Mouse (Mus musculus) embryonic facial prominence, embryonic 14.5 days (tissue): ENCODE data around the gene Abcc6. TPM values are rescaled to one million over a fixed set of nuclear protein-coding genes. Genes with fewer than 3 reads are reported as not detected.
"Not testable (repeated sequence)": the region's sequence is repeated elsewhere in the genome, so short reads cannot be mapped to it uniquely, and the experiment has no call there.

Experiments
- ATAC-seq: fragments of 200-750 bp; cut with Nextera tagmentation; 2 replicates; pipeline ENCODE4 v1.8.0; 2017; ENCODE audit warnings: low read depth, moderate number of reproducible peaks, moderate TSS enrichment
- DNase-seq: peaks from one replicate; pipeline ENCODE4 v3.0.0-alpha.2; 2015; ENCODE audit warnings: low spot score
- H3K27ac ChIP-seq: fragments of 300-500 bp; sonication (generic); replicated peaks from 2 replicates; pipeline ENCODE4 v1.5.1; 2014; ENCODE audit warnings: low read depth, mild to moderate bottlenecking, low read length, moderate library complexity
- H3K27me3 ChIP-seq: fragments of 300-500 bp; sonication (generic); replicated peaks from 2 replicates; pipeline ENCODE4 v1.6.1; 2014; ENCODE audit warnings: low read length; ENCODE audit not compliant: control insufficient read depth, insufficient read depth
- H3K36me3 ChIP-seq: fragments of 300-500 bp; sonication (generic); 2 replicates; pipeline ENCODE4 v1.6.1; 2014; ENCODE audit warnings: low read length, mixed read lengths; ENCODE audit not compliant: control insufficient read depth, insufficient read depth
- H3K4me1 ChIP-seq: fragments of 300-500 bp; sonication (generic); 2 replicates; pipeline ENCODE4 v1.6.1; 2014; ENCODE audit warnings: antibody characterized with exemption, low read length; ENCODE audit not compliant: control insufficient read depth, insufficient read depth
- H3K4me2 ChIP-seq: fragments of 300-500 bp; sonication (generic); 2 replicates; pipeline ENCODE4 v1.6.1; 2014; ENCODE audit warnings: low read depth, mild to moderate bottlenecking, low read length, moderate library complexity, mixed read lengths
- H3K4me3 ChIP-seq: fragments of 300-500 bp; sonication (generic); 2 replicates; pipeline ENCODE4 v1.5.1; 2014; ENCODE audit warnings: low read depth, mild to moderate bottlenecking, low read length
- H3K9ac ChIP-seq: fragments of 300-500 bp; sonication (generic); 2 replicates; pipeline ENCODE4 v1.6.1; 2014; ENCODE audit warnings: low read depth, mild to moderate bottlenecking, low read length, moderate library complexity, mixed read lengths
- H3K9me3 ChIP-seq: fragments of 300-500 bp; sonication (generic); 2 replicates; pipeline ENCODE4 v1.6.1; 2016; ENCODE audit warnings: low read length; ENCODE audit not compliant: control insufficient read depth
- WGBS: fragments of 180-500 bp; shearing (Covaris S2); extraction: QIAGEN DNeasy Blood & Tissue Kit; methylation state at CpG from one replicate; pipeline ENCODE4 v1.1.7; 2014; 5-methylcytosine and 5-hydroxymethylcytosine counted together
- polyA plus RNA-seq: library from polyadenylated mRNA; unstranded; fragments of >200 nt; fragmentation: Nextera tagmentation; extraction: Ambion mirVana; gene quantifications from 2 replicates; pipeline ENCODE4 v1.2.1, GENCODE M21; 2014

The Abcc6 gene
- polyA plus RNA-seq, 1 experiment from 2014 or later, result 0.64 TPM

DNA sequence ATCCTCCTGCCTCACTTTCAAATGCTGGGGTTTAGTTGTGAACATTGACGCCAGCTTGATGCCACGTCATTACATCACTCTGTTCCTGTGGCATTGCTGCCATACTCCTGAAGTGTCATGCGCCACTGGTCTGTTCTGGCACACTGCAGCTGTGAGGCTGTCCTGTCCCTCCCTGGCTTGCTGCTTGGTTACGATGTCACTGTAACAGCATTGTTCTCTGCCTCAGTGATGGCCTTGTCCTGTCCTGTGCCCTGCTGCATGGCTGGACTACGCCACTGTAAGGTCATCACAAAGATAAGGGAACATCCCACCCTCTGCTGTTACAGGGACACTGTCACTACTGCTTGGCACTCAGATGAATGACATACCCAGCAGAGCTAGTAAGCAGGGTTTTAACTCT, 48.5 kb downstream of the Abcc6 start:
- no peak overlapping the region for H3K9ac ChIP-seq
- DNase-seq (no peak), ATAC-seq (no peak)
- H3K4me2 ChIP-seq, result no peak overlapping the region
- H3K36me3 ChIP-seq, result no peaks in the 10 kb centered on the region
- H3K9me3 ChIP-seq, result no peaks in the 10 kb centered on the region
- H3K4me3 ChIP-seq, result no peak overlapping the region
- 77% methylated on average over 5 of the region's 5 CpGs for WGBS
- H3K27me3 ChIP-seq, result no peaks in the 10 kb centered on the region
- no peak overlapping the region for H3K27ac ChIP-seq
- no peaks in the 10 kb centered on the region for H3K4me1 ChIP-seq

DNA sequence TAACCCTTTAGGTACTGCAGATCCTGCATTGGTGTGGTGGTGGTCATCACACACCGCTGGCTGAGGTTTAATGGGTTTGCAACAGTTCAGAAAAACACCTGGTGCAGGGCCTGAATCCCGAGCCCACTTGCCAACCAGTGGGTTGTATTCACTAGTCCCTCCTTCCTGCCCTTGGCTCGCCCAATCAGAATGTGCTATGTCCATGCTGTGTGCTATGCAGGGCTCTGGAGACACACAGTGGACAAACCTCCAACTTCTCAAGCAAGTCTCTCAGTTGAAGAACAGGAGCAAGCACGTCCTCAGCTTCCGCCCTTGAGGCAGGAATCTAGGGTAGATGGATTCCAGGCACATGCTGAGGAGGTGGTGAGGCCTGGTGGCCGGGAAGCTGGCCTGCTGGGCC, 55.6 kb downstream of the Abcc6 start:
- Histone ChIP-seq H3K4me3 (no peak overlapping the region), H3K27ac (no peak overlapping the region), H3K27me3 (no peaks in the 10 kb centered on the region), H3K4me1 (no peaks in the 10 kb centered on the region), H3K36me3 (no peaks in the 10 kb centered on the region), H3K9me3 (no peaks in the 10 kb centered on the region), H3K4me2 (no peak overlapping the region), H3K9ac (no peak overlapping the region)
- ATAC-seq (no peak), DNase-seq (no peak)
- WGBS, result 59% methylated on average over 6 of the region's 6 CpGs

DNA sequence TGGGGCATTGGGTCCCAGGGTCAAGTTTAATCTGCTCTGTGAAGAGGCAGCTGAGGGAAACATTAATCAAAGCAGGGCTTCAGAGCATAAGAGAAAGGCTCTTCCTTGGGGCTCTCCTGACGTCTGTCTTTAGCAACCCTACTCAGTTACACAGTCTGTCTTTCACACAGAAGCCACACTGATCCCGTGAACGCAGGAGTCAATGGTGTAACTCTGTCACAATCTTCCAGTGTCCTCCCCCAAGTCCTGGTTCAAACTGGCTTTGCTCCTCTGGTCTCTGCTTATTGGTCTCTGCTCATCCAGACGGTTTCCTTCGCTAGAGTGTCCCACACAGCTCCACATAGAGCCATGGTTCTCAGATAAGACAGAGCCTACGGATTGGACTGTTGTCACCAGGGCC, 56.0 kb downstream of the Abcc6 start:
- H3K4me3 ChIP-seq, result no peak overlapping the region
- H3K9ac ChIP-seq, result no peak overlapping the region
- no peaks in the 10 kb centered on the region for H3K4me1 ChIP-seq
- ATAC-seq (no peak), DNase-seq (no peak)
- H3K27me3 ChIP-seq, result no peaks in the 10 kb centered on the region
- H3K27ac ChIP-seq, result no peak overlapping the region
- H3K36me3 ChIP-seq, result no peaks in the 10 kb centered on the region
- H3K9me3 ChIP-seq, result no peaks in the 10 kb centered on the region
- no peak overlapping the region for H3K4me2 ChIP-seq
- WGBS, result 68% methylated on average over 6 of the region's 6 CpGs

DNA sequence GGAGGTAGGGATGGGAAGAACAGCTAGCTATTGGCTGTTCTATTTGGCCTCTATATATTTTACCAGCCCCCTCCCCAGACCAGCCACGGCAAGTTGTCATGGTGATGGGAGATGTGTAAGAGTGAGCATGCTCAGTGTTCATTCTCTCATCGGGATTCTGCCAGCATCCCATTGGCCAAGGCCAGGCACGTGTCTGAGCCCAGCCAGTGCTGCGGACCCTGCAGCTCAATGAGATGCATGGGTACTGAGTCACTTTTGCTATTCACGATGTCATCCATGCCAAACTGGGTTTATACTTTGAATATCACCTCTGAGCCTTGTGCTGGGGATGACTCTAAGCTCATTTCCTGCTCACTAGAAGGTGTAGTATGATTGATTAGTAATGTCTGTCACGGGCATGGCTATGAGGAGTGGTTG, 56.8 kb downstream of the Abcc6 start:
- Histone ChIP-seq H3K4me1 (no peaks in the 10 kb centered on the region), H3K4me3 (no peak overlapping the region), H3K27me3 (no peaks in the 10 kb centered on the region), H3K9me3 (no peaks in the 10 kb centered on the region), H3K36me3 (no peaks in the 10 kb centered on the region), H3K27ac (no peak overlapping the region), H3K4me2 (no peak overlapping the region), H3K9ac (no peak overlapping the region)
- WGBS, result 78% methylated on average over 6 of the region's 6 CpGs
- ATAC-seq, result no peak
- DNase-seq, result no peak

DNA sequence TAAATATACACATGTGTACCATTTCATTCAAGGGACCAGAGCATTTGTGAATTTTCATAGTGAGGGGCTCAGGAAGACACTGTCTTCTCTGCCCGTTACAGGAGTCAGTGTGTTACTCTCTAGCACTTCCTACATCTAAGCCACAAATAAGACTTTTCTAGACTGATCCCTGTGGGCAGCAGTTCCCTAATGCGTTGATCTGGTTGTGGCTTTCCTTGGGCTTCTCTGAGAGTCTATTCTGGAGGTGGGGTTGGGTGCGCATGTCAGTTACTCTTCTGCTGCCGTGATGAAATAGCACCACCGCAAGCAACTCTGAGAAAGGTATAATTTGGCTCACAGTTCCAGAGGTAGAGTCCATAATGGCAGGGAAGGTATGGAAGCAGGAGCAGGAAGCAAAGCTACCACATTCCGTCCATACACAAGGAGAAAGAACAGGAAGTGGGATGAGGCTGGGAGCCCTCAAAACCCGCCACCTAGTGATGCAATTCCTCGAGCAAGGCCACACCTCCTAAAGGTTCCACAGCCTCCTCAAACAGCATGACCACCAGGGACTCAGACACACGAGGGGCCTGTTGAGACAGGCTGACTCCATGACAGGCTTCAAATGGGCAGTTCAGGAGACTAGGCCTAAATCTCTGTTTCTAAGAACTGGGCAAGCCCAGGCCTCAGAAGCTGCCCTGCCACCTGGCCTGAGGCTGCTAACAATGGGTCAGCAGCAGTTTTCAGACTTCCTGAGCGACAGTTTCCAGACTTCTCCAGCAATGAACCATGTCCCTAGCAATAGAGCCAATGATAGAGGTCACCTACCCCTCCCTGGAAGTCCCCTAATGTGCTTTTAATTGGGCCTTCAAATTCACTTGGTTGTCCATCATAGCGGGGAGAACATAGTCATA, 58.0 kb downstream of the Abcc6 start:
- H3K36me3 ChIP-seq, result no peaks in the 10 kb centered on the region
- no peaks in the 10 kb centered on the region for H3K27me3 ChIP-seq
- no peak overlapping the region for H3K4me2 ChIP-seq
- no peaks in the 10 kb centered on the region for H3K4me1 ChIP-seq
- H3K9me3 ChIP-seq, result no peaks in the 10 kb centered on the region
- no peak overlapping the region for H3K9ac ChIP-seq
- DNase-seq (no peak), ATAC-seq (no peak)
- 73% methylated on average over 11 of the region's 11 CpGs for WGBS
- no peak overlapping the region for H3K27ac ChIP-seq
- H3K4me3 ChIP-seq, result no peak overlapping the region

DNA sequence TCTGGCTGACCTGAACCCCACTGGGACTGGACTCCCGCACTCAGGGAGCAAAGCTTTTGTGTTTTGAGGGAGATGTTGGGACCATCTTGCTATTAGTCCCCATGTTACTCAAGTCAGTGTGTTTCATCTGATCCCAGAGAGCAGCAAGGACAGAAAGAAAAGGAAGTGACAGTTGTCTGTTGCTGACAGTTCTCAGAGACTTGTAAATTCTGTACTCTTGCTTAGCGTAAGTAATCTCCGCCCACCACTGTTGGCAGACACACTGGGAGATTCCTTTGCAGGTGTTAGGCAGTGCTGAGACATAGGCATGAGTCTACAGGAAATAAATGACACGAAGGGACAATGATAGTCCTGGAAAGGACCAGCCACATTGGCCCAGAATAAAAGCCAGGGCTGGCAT, 73.5 kb downstream of the Abcc6 start:
- WGBS, result 58% methylated on average over 4 of the region's 4 CpGs
- no peak overlapping the region for H3K9ac ChIP-seq
- H3K27ac ChIP-seq, result no peak overlapping the region
- H3K36me3 ChIP-seq, result no peaks in the 10 kb centered on the region
- no peak for ATAC-seq
- no peaks in the 10 kb centered on the region for H3K9me3 ChIP-seq
- no peak for DNase-seq
- H3K4me3 ChIP-seq, result no peak overlapping the region
- no peaks in the 10 kb centered on the region for H3K27me3 ChIP-seq
- H3K4me2 ChIP-seq, result no peak overlapping the region
- no peaks in the 10 kb centered on the region for H3K4me1 ChIP-seq

DNA sequence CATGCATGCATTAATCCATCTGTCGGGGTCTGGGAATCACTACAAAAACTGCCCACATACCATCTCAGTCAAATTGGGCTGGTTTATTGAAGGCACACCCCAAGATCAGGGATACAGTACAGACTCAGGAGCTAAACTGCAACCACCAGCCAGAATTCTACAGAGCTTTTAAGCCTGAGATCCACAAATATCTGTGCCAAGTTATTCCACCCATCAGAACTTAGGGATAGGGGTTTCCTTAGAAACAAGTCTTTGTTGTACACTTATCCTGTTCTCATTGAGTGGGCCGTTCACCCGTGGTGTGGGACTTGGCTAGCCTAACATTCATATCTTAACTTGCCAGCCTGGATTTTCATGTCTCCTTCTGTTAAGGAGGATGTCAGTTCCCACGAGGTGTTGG, 81.0 kb downstream of the Abcc6 start:
- H3K9me3 ChIP-seq, result no peaks in the 10 kb centered on the region
- no peak for ATAC-seq

DNA sequence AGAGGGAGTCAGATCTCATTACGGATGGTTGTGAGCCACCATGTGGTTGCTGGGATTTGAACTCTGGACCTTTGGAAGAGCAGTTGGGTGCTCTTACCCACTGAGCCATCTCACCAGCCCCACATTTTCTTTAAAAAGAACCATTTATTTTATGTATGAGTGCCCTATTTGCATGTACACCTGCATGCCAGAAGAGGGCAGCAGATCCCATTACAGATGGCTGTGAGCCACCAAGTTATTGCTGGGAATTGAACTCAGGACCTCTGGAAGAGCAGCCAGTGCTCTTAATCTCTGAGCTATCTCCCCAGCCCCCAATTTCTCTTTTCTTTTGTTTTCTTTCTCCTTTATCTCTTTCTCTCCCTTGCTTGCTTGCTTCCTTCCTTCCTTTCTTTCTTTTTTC, 86.8 kb downstream of the Abcc6 start:
- H3K36me3 ChIP-seq, H3K9me3 ChIP-seq, H3K9ac ChIP-seq, H3K4me1 ChIP-seq, DNase-seq, H3K4me2 ChIP-seq, ATAC-seq, H3K27me3 ChIP-seq, H3K27ac ChIP-seq, H3K4me3 ChIP-seq: not testable (repeated sequence)
- 60% methylated on average over 1 of the region's 1 CpGs for WGBS

More for the DNA sequence above, 81.0 kb downstream of the Abcc6 start:
- Histone ChIP-seq H3K4me3 (no peak overlapping the region), H3K4me1 (no peaks in the 10 kb centered on the region), H3K27ac (no peak overlapping the region), H3K9ac (no peak overlapping the region), H3K27me3 (no peaks in the 10 kb centered on the region), H3K4me2 (no peak overlapping the region), H3K36me3 (no peaks in the 10 kb centered on the region)
- WGBS, result 80% methylated on average over 4 of the region's 4 CpGs
- no peak for DNase-seq

DNA sequence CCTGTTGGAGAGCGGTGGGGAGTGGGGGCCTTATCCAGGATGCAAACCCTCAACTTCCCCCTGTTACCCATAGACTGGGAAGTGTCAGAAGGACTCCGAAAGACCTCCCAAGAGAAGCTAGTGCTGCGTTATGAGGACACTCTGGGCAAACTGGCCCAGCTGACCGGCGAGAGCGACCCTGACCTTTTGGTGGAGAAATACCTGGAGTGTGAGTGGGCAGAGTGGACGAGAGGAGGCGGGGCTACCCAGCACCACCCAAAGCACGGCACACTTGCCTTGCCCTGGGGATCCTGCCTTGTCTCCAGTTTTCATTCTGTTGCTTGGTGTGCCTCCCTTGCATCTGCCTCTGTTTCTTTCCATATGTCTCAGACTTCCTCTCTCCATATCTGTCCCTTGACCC, 88.1 kb downstream of the Abcc6 start:
- ATAC-seq (no peak), DNase-seq (no peak)
- Histone ChIP-seq H3K4me2 (no peak overlapping the region), H3K9me3 (no peaks in the 10 kb centered on the region), H3K36me3 (no peaks in the 10 kb centered on the region), H3K27ac (no peak overlapping the region), H3K9ac (no peak overlapping the region), H3K4me1 (no peaks in the 10 kb centered on the region), H3K27me3 (no peaks in the 10 kb centered on the region), H3K4me3 (no peak overlapping the region)
- WGBS, result 78% methylated on average over 9 of the region's 9 CpGs
